Mouse (Mus musculus): ENCODE measurements at regions not wholly inside any gene's neighbourhood (a gene's known extent, or its start where the extent isn't known, plus 50 kb on each side); places are given as distances from the start of the nearest gene placed in this dataset.

DNA sequence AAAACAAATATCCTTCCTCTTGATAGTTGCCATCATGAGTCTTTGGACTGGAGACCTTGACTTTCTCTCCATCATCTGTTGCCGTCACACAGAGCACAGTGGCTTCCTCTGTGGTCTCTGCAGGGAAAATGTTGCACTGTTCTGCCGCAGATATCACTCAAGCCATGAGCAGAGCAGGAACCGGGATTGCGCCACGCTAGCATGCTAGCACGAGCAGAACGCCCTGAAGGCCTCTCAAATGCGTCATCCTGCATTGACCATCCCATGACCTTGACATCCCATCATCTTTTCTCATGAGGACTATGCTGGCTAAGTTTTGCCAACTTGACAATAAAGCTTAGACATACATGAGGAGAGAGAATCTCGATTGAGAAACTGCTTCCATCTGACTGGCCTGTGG is 134.6 kb upstream of the Thbs1 start:
- no peaks in the 10 kb centered on the region for H3K9me3 ChIP-seq (ENCODE audit: control insufficient read depth, low read length)
- H3K36me3 ChIP-seq (ENCODE audit: control insufficient read depth, insufficient read depth, low read length), result no peaks in the 10 kb centered on the region
- H3K4me1 ChIP-seq (ENCODE audit: control insufficient read depth, insufficient read depth, low read length), result no peaks in the 10 kb centered on the region
- no peak overlapping the region for H3K9ac ChIP-seq (ENCODE audit: low read depth, low read length)
- no peak overlapping the region for H3K4me2 ChIP-seq (replicated peaks; ENCODE audit: low read depth, low read length)
- no peaks in the 10 kb centered on the region for H3K27me3 ChIP-seq (ENCODE audit: control insufficient read depth, insufficient read depth, low read length)
- WGBS, result 92% methylated on average over 9 of the region's 9 CpGs
- no peak for ATAC-seq (ENCODE audit: low FRiP score, low TSS enrichment)
- no peak overlapping the region for H3K4me3 ChIP-seq (ENCODE audit: low read length)
- no peak overlapping the region for H3K27ac ChIP-seq (ENCODE audit: low read depth, low read length)

DNA sequence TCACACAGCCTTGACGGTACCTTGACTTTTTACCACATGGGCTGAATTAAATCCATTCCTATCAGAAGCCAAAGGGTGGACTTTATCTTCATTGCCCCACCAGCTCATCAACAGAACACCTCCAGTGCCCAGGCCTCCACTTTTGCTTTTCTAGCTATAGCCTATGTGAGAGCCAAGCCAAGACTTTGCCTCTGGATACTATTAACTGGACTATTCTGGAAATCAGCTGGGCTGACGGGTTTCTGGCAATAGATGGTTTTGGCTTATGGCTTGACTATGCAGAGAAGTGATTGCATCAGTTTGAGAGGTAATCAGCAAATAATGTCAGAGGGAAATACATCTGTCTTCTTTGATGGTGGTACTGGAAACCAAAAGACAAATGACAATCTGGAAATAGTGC is 130.8 kb upstream of the Thbs1 start:
- no peak overlapping the region for H3K4me2 ChIP-seq (replicated peaks; ENCODE audit: low read depth, low read length)
- no peak for ATAC-seq (ENCODE audit: low FRiP score, low TSS enrichment)
- no peaks in the 10 kb centered on the region for H3K27me3 ChIP-seq (ENCODE audit: control insufficient read depth, insufficient read depth, low read length)
- H3K4me3 ChIP-seq (ENCODE audit: low read length), result no peak overlapping the region
- no peak overlapping the region for H3K27ac ChIP-seq (ENCODE audit: low read depth, low read length)
- no peaks in the 10 kb centered on the region for H3K4me1 ChIP-seq (ENCODE audit: control insufficient read depth, insufficient read depth, low read length)
- 92% methylated on average over 2 of the region's 2 CpGs for WGBS
- H3K36me3 ChIP-seq (ENCODE audit: control insufficient read depth, insufficient read depth, low read length), result no peaks in the 10 kb centered on the region
- no peak overlapping the region for H3K9ac ChIP-seq (ENCODE audit: low read depth, low read length)
- H3K9me3 ChIP-seq (ENCODE audit: control insufficient read depth, low read length), result no peaks in the 10 kb centered on the region

DNA sequence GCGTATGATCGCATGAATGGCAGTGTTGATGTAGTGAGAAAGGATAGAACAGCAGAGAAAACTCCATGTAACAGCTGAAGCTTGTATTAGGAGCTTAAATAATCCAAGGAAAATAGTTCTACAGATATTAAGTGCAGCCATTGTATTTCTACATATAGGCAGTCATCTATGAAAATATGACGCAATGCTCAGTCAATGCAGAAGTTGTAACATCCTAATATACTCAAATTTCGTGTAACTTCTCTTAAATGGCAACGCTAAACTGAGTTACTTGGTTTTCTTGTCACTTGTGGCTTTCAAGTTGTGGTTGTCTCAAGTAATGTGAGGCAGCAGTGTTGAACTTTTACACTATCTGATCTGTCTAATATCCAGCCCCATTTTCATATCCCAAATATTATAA is 127.1 kb upstream of the Thbs1 start:
- no peaks in the 10 kb centered on the region for H3K9me3 ChIP-seq (ENCODE audit: control insufficient read depth, low read length)
- no peak overlapping the region for H3K4me2 ChIP-seq (replicated peaks; ENCODE audit: low read depth, low read length)
- no peak overlapping the region for H3K4me3 ChIP-seq (ENCODE audit: low read length)
- H3K27ac ChIP-seq (ENCODE audit: low read depth, low read length), result no peak overlapping the region
- H3K36me3 ChIP-seq (ENCODE audit: control insufficient read depth, insufficient read depth, low read length), result no peaks in the 10 kb centered on the region
- no peaks in the 10 kb centered on the region for H3K27me3 ChIP-seq (ENCODE audit: control insufficient read depth, insufficient read depth, low read length)
- H3K9ac ChIP-seq (ENCODE audit: low read depth, low read length), result no peak overlapping the region
- no peak for ATAC-seq (ENCODE audit: low FRiP score, low TSS enrichment)
- 95% methylated on average over 5 of the region's 5 CpGs for WGBS
- H3K4me1 ChIP-seq (ENCODE audit: control insufficient read depth, insufficient read depth, low read length), result no peaks in the 10 kb centered on the region

DNA sequence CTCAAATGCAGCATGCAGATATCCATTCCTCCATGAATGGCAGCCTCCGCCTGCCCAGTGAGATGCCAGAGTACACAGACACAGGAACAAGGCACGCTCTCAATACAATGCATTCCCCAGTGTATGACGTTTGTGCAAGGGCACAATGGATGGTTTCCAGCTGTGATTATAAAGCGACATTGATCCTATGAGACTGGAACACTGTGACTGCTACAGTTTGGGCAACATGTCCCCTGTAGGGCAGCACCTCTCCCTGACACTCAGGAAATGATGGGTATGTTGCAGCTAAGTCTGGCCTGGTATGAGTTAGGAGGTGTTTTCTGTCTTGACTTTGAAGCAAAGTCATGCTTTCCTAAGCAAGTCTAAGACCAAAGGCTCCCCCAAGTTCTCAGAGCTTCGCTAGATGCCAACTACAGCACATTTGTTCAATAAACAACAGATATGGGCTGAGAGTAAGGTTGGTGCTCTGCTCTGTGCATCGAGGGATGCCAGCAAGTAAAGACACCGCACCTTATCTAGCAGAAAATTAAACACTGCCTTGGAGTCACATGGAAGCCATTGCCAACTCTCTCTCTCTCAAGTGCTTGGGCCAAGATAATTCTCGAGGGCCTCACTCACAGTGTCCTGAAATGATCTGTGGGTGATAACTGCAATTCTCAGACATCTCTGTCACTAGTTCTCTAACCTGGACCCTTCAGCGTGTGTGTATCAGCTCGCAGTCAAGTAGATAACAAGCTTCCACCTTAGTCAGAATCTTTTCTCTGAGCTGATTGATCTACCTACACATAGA is 124.1 kb upstream of the Thbs1 start:
- ATAC-seq (ENCODE audit: low FRiP score, low TSS enrichment), result no peak
- H3K36me3 ChIP-seq (ENCODE audit: control insufficient read depth, insufficient read depth, low read length), result no peaks in the 10 kb centered on the region
- WGBS, result 85% methylated on average over 10 of the region's 10 CpGs
- no peak overlapping the region for H3K27ac ChIP-seq (ENCODE audit: low read depth, low read length)
- H3K4me1 ChIP-seq (ENCODE audit: control insufficient read depth, insufficient read depth, low read length), result no peaks in the 10 kb centered on the region
- no peak overlapping the region for H3K4me3 ChIP-seq (ENCODE audit: low read length)
- no peaks in the 10 kb centered on the region for H3K27me3 ChIP-seq (ENCODE audit: control insufficient read depth, insufficient read depth, low read length)
- H3K9ac ChIP-seq (ENCODE audit: low read depth, low read length), result no peak overlapping the region
- no peak overlapping the region for H3K4me2 ChIP-seq (replicated peaks; ENCODE audit: low read depth, low read length)
- H3K9me3 ChIP-seq (ENCODE audit: control insufficient read depth, low read length), result no peaks in the 10 kb centered on the region

DNA sequence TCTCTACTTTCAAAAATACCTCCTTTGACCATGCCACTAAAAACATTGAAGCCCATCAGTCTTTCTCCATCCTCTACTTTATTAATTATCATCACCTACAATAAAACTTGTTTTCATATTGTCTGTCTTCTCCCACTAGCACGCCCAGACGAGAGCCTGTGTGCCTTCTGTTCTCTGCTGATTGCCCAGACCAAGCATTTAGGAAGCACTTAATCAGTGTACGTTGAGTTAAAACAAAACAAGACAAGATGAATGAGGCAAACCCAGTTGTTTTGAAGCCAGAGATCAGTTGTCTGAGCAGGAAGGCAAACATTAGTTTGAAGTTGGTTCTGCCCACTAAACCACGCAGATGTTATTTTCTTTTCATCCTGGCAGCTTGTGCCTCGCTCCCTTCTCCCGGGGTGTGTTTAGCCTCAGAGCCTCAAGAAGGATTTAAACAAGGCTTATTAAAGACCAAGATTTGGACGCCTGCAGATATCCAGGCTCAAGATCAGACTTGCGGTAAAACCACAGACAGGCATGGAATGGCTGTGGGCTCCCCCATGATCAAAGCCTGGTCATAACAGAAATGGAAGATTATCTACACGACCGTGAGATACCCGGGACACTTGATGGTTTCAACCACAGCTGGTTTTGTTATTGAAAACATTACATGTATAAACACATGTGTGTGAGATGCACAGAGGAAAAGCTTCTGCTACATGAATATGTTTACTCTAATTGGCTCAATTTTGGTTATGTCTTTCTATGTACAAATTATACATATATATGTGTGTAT is 123.1 kb upstream of the Thbs1 start:
- no peaks in the 10 kb centered on the region for H3K4me1 ChIP-seq (ENCODE audit: control insufficient read depth, insufficient read depth, low read length)
- WGBS, result 34% methylated on average over 11 of the region's 11 CpGs
- no peak overlapping the region for H3K9ac ChIP-seq (ENCODE audit: low read depth, low read length)
- no peak for ATAC-seq (ENCODE audit: low FRiP score, low TSS enrichment)
- H3K9me3 ChIP-seq (ENCODE audit: control insufficient read depth, low read length), result no peaks in the 10 kb centered on the region
- no peaks in the 10 kb centered on the region for H3K27me3 ChIP-seq (ENCODE audit: control insufficient read depth, insufficient read depth, low read length)
- H3K36me3 ChIP-seq (ENCODE audit: control insufficient read depth, insufficient read depth, low read length), result no peaks in the 10 kb centered on the region
- H3K4me3 ChIP-seq (ENCODE audit: low read length), result no peak overlapping the region
- H3K27ac ChIP-seq (ENCODE audit: low read depth, low read length), result no peak overlapping the region
- H3K4me2 ChIP-seq (replicated peaks; ENCODE audit: low read depth, low read length), result no peak overlapping the region

DNA sequence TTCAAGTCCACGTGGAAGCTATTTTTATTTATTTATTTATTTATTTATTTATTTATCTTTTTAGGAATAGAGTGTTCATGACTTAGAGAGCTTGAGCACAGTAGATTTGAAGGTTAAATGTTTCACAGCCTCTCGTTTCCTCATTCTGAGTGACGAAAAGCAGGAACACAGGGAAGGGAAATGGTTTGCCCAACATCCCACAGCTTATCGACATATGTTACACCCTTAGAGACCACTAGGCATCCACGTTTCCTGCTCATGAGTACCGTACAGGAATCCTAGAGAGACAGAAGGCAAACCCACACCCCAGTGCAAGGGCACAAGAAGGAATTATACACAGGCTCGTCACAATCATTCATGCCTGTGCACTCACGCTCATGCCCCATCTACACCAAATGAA is 122.5 kb upstream of the Thbs1 start:
- no peak overlapping the region for H3K9ac ChIP-seq (ENCODE audit: low read depth, low read length)
- no peaks in the 10 kb centered on the region for H3K27me3 ChIP-seq (ENCODE audit: control insufficient read depth, insufficient read depth, low read length)
- no peak overlapping the region for H3K27ac ChIP-seq (ENCODE audit: low read depth, low read length)
- H3K4me3 ChIP-seq (ENCODE audit: low read length), result no peak overlapping the region
- no peak for ATAC-seq (ENCODE audit: low FRiP score, low TSS enrichment)
- H3K36me3 ChIP-seq (ENCODE audit: control insufficient read depth, insufficient read depth, low read length), result no peaks in the 10 kb centered on the region
- WGBS, result 81% methylated on average over 8 of the region's 8 CpGs
- H3K4me2 ChIP-seq (replicated peaks; ENCODE audit: low read depth, low read length), result no peak overlapping the region
- H3K9me3 ChIP-seq (ENCODE audit: control insufficient read depth, low read length), result no peaks in the 10 kb centered on the region
- H3K4me1 ChIP-seq (ENCODE audit: control insufficient read depth, insufficient read depth, low read length), result no peaks in the 10 kb centered on the region

DNA sequence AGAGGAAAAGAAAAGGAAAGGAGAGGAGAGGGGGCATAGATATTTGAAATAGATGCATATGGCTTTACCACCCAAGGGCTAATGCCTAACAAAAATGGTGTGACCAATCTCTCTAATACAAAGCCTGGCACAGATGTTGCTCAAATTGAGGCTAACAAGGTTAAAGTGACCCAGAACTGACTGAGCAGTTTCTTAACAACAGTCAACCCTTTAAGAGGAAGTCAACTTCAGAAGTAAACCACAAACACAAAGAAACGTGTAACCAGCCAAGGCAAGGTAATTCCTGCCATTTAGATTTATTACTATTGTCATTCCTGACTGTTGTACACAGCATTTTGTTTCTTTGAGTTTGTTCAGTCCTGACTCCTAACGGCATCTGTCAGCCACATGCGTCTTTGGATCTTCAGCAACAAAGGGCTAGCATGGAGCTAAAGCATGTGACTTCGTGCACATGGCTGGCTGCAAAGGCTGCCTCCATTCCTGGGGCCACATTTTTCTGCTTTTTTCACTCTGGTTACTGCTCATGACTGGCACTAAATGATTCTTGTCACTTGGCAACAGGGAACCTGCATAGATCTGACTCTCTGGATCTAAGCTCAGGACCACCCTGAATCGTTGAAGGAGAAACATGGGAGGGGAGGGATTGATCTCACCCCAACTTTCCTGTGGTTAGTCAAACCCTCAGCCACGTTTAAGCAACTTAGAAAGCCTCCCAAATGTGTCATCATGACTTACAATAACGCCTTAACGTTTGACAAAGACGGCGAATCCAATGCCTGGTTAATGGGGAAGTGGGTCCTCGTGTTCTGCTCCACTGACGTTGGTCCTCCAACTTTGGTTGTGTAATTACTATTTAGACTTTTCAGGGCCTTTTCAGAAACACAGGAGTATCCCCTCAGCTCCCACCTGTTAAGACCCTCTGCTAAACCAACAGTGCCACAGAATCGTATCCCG is 115.3 kb upstream of the Thbs1 start:
- Histone ChIP-seq H3K27ac (ENCODE audit: low read depth, low read length) (no peak overlapping the region), H3K9ac (ENCODE audit: low read depth, low read length) (no peak overlapping the region), H3K4me3 (ENCODE audit: low read length) (no peak overlapping the region), H3K27me3 (ENCODE audit: control insufficient read depth, insufficient read depth, low read length) (no peaks in the 10 kb centered on the region), H3K4me1 (ENCODE audit: control insufficient read depth, insufficient read depth, low read length) (no peaks in the 10 kb centered on the region), H3K9me3 (ENCODE audit: control insufficient read depth, low read length) (no peaks in the 10 kb centered on the region), H3K36me3 (ENCODE audit: control insufficient read depth, insufficient read depth, low read length) (no peaks in the 10 kb centered on the region), H3K4me2 (replicated peaks; ENCODE audit: low read depth, low read length) (no peak overlapping the region)
- ATAC-seq (ENCODE audit: low FRiP score, low TSS enrichment), result no peak
- WGBS, result 75% methylated on average over 14 of the region's 14 CpGs

DNA sequence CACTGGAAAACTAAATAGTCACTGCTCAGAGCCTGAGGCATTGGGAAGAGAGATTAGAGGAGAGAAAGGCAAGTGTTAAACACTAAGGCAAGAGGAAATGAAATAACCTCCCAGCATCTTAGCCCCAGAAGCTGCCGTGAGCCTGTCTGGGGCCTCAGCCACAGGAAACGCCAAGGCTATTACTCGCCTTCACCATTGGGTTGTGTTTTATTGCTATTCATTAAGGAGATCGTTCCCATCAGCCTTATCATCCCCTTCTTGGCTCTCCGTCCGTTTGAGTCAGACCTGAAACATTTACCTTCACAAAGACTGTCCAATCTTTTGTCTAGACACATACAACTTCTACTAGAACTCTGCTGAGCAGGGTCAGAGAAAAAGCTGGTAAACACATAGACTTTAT is 112.0 kb upstream of the Thbs1 start:
- Histone ChIP-seq H3K4me2 (replicated peaks; ENCODE audit: low read depth, low read length) (no peak overlapping the region), H3K4me3 (ENCODE audit: low read length) (no peak overlapping the region), H3K27ac (ENCODE audit: low read depth, low read length) (no peak overlapping the region), H3K4me1 (ENCODE audit: control insufficient read depth, insufficient read depth, low read length) (no peaks in the 10 kb centered on the region), H3K27me3 (ENCODE audit: control insufficient read depth, insufficient read depth, low read length) (no peaks in the 10 kb centered on the region), H3K36me3 (ENCODE audit: control insufficient read depth, insufficient read depth, low read length) (no peaks in the 10 kb centered on the region), H3K9ac (ENCODE audit: low read depth, low read length) (no peak overlapping the region), H3K9me3 (ENCODE audit: control insufficient read depth, low read length) (no peaks in the 10 kb centered on the region)
- 9% methylated on average over 6 of the region's 6 CpGs for WGBS
- ATAC-seq (ENCODE audit: low FRiP score, low TSS enrichment), result no peak
